Mouse (Mus musculus) ES-Bruce4 (cell line): Measurements from ENCODE around the gene Arsb. TPM values are rescaled to one million over a fixed set of nuclear protein-coding genes. Genes with fewer than 3 reads are reported as not detected.
A peak's percentile ranks its signal among the peaks of the same experiment; 100 is the strongest.

Experiments
- H3K27ac ChIP-seq: 2 replicates; pipeline ENCODE4 v1.5.1; 2012; ENCODE audit warnings: low read length, inconsistent platforms; ENCODE audit not compliant: insufficient read depth
- H3K27me3 ChIP-seq: 2 replicates; pipeline ENCODE4 v1.6.1; 2012; ENCODE audit warnings: mild to moderate bottlenecking, low read length, inconsistent platforms; ENCODE audit not compliant: control insufficient read depth, poor library complexity, insufficient read depth, severe bottlenecking
- H3K36me3 ChIP-seq: 2 replicates; pipeline ENCODE4 v1.6.1; 2012; ENCODE audit warnings: inconsistent platforms, mild to moderate bottlenecking, low read length, moderate library complexity; ENCODE audit not compliant: control insufficient read depth, poor library complexity, insufficient read depth, severe bottlenecking
- H3K4me1 ChIP-seq: one replicate; pipeline ENCODE4 v1.8.1; 2011; ENCODE audit warnings: low read length; ENCODE audit not compliant: control insufficient read depth, insufficient read depth
- H3K4me3 ChIP-seq: 2 replicates; pipeline ENCODE4 v1.5.1; 2011; ENCODE audit warnings: low read depth, mild to moderate bottlenecking, low read length
- H3K9ac ChIP-seq: 2 replicates; pipeline ENCODE4 v1.6.1; 2012; ENCODE audit warnings: low read depth, mild to moderate bottlenecking, inconsistent platforms; ENCODE audit not compliant: poor library complexity, severe bottlenecking
- H3K9me3 ChIP-seq: replicated peaks from 2 replicates; pipeline ENCODE4 v1.6.1; 2012; ENCODE audit warnings: mild to moderate bottlenecking, low read length, inconsistent platforms; ENCODE audit not compliant: control insufficient read depth, poor library complexity, insufficient read depth, severe bottlenecking
- CTCF ChIP-seq: IDR thresholded peaks from one replicate; pipeline ENCODE4 v1.8.1; 2011; ENCODE audit warnings: low read depth, low read length
- EP300 ChIP-seq: IDR thresholded peaks from 2 replicates; pipeline ENCODE4 v1.6.1; 2011; ENCODE audit warnings: low read depth, low read length; ENCODE audit not compliant: insufficient read depth
- POLR2A ChIP-seq: IDR thresholded peaks from one replicate; pipeline ENCODE4 v1.8.1; 2011; ENCODE audit warnings: low read length; ENCODE audit not compliant: insufficient read depth
- polyA plus RNA-seq: library from polyadenylated mRNA; stranded (reverse); fragments of >200 nt; gene quantifications from 2 replicates; pipeline ENCODE4 v1.2.4, GENCODE M21; 2011; ENCODE audit warnings: low read depth; ENCODE audit not compliant: missing spikeins, insufficient read depth, insufficient read length

The Arsb gene
- polyA plus RNA-seq, 1 experiment, result 1.7 TPM

DNA sequence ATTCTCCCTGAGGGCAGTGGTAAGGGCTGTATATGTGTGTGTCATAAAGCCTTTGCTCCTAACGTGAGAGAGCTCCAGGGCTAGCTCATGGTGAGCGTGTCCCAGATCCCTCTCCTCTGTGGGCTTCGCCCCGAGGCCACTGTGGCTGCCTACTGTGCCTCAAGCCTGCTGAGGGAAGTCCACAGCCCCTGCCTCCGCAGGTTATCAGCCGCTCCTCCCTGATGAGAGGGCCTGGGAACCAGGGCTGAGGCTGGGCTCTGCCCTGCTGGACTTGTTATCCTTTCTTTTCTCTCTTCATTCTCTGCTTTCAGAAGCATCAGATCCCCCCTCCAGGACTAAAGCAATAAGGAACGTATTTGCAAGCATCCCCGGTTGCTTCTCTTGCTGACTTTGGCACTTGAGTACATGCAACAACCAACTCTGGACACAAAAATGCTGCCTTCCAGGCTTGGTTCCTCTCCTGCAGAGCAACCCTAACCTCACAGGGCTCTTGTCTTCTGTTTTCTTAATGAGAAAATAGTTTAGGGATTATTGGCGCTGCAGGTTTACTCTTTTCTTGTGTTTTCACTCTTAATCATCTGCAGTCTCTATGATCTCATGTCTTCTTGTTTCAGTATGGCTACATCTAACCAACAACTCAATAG lies 45.4 kb downstream of the Arsb start:
- H3K4me1 ChIP-seq, result no peaks in the 10 kb centered on the region
- no peaks in the 10 kb centered on the region for H3K27me3 ChIP-seq
- H3K9me3 ChIP-seq, result no peaks in the 10 kb centered on the region
- TF ChIP-seq EP300, result no peak
- TF ChIP-seq POLR2A, result no peak
- TF ChIP-seq CTCF, result no peak
- H3K9ac ChIP-seq, result no peak overlapping the region
- H3K27ac ChIP-seq, result no peak overlapping the region
- H3K36me3 ChIP-seq, result no peaks in the 10 kb centered on the region
- no peak overlapping the region for H3K4me3 ChIP-seq

- Histone ChIP-seq H3K36me3 (no peaks in the 10 kb centered on the region), H3K9me3 (no peaks in the 10 kb centered on the region), H3K4me3 (no peak overlapping the region), H3K27me3 (no peaks in the 10 kb centered on the region), H3K4me1 (no peaks in the 10 kb centered on the region), H3K27ac (no peak overlapping the region), H3K9ac (no peak overlapping the region)
- TF ChIP-seq CTCF (no peak), POLR2A (no peak), EP300 (no peak)
These were observed 48.7 kb downstream of the Arsb start for GRCm38 (mm10) chr13:93820173-93820572.

DNA sequence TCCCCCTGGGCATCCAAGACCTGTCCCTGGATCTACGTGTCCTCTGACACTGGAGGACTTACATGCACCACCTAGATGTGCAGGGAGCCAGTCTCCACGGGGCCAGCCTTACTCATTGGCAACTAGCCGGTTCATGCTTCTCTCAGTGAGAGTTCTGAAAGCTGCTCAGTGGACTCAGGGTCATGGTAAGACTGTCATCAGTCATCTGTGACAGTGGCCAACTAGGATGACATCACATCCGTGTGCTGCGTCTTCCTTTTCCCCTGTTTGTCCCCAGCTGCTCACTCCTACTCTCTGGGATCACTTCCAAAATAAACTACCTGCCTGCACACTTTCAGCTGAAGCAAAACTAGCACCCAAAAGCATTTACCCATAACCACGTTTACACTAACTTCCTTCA lies 50.6 kb downstream of the Arsb start:
- Histone ChIP-seq H3K27ac (no peak overlapping the region), H3K9ac (no peak overlapping the region), H3K4me3 (no peak overlapping the region), H3K36me3 (no peaks in the 10 kb centered on the region), H3K4me1 (no peaks in the 10 kb centered on the region), H3K27me3 (no peaks in the 10 kb centered on the region), H3K9me3 (no peaks in the 10 kb centered on the region)
- no peak for TF ChIP-seq POLR2A
- TF ChIP-seq CTCF, result no peak
- TF ChIP-seq EP300, result no peak

DNA sequence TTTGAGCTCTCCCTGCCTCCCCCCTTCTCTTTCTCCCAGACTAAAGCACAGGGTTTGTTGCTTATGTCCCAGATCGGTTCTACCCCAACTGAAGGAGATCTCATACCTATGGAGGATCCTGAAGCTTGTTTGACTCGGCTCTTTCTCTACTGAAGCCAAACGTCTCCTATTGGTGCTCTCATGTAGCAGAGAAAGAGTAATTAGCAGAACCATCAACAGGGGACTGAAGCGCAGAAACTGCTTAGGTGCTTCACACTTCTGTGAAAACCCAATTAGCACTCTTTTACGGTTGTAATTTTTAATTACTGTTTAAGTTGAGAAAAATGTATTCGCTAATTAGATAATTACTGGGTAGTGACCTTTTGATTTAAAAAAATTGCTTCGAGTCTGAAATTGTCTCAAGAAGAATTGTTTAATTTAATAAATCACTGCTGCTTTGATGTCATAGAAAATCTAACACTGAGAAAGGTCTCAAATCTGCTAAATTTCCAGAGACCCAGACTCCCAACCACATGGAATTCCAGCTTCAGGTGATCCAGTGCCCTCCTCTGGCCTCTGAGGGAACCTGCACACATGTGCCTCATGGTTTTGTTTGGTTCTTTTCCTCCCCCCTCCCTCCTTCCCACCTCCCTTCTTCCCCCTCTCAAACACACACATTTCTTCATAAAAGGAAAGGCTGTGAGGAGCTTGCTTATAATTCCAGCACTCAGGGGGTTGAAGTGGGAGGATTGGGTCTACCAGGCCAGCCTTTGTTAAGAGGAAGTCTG lies 54.5 kb downstream of the Arsb start:
- Histone ChIP-seq H3K4me3 (no peak overlapping the region), H3K36me3 (no peaks in the 10 kb centered on the region), H3K9ac (no peak overlapping the region), H3K9me3 (no peaks in the 10 kb centered on the region), H3K27ac (no peak overlapping the region), H3K27me3 (no peaks in the 10 kb centered on the region), H3K4me1 (no peaks in the 10 kb centered on the region)
- no peak for TF ChIP-seq EP300
- no peak for TF ChIP-seq POLR2A
- TF ChIP-seq CTCF, result peak; percentile 38

DNA sequence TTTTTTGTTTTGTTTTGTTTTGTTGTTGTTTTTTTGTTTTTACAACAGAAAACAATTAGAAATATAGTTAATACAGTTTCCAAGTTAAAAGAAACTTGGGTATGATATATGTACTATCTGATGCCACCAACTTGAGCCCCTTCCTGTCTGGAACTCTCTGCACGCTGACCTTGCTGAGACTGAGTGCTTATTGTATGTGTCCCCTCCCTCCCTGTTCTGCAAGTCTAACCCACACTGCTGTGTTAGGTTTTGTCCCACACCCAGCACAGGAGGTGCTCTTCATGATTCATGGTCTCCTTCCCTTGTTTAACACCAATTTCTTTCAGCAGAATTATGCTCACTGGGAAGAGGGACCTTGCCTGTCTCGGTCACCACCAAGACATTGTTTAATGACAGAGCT lies 56.3 kb downstream of the Arsb start:
- Histone ChIP-seq H3K4me1 (no peaks in the 10 kb centered on the region), H3K9me3 (no peaks in the 10 kb centered on the region), H3K27ac (no peak overlapping the region), H3K9ac (no peak overlapping the region), H3K36me3 (no peaks in the 10 kb centered on the region), H3K4me3 (no peak overlapping the region), H3K27me3 (no peaks in the 10 kb centered on the region)
- TF ChIP-seq POLR2A, result no peak
- TF ChIP-seq EP300, result no peak
- TF ChIP-seq CTCF, result no peak

DNA sequence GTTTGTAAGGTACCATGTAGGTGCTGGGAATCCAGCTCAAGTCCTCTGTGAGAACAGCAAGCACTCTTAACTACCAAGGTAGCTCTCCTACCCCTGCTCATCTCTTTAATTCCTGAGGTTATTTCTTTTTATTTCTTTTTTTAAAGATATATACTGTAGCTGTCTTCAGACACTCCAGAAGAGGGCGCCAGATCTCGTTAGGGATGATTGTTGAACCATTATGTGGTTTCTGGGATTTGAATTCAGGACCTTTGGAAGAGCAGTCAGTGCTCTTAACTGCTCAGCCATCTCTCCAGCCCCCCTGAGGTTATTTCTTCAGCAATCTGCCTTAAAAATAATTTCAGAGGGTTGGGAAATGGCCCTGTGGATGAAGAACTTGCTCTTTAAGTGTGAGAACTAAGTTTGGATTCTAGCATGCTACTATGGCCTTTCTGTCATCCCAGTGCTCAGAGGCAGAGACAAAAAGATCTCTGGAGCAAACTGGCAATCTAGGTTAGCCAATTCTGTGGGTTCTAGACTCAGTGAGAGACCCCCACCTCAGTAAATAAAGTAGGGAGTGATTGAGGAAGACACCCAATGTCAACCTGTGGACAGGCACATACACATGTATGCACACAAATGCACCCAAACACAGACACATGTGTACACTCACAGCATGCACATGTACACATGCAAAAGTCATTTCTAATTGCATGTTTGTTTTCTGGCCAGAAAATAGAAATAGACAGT lies 58.3 kb downstream of the Arsb start:
- no peak overlapping the region for H3K27ac ChIP-seq
- no peaks in the 10 kb centered on the region for H3K4me1 ChIP-seq
- TF ChIP-seq POLR2A (no peak), CTCF (no peak), EP300 (no peak)
- H3K4me3 ChIP-seq, result no peak overlapping the region
- no peaks in the 10 kb centered on the region for H3K9me3 ChIP-seq
- no peaks in the 10 kb centered on the region for H3K36me3 ChIP-seq
- no peak overlapping the region for H3K9ac ChIP-seq
- H3K27me3 ChIP-seq, result no peaks in the 10 kb centered on the region
